Mouse (Mus musculus) forebrain, embryonic 10.5 days (tissue): ENCODE results near the gene Yy2. TPM values are rescaled to one million over a fixed set of nuclear protein-coding genes. Genes with fewer than 3 reads are reported as not detected.

Experiments used
- DNase-seq: peaks from one replicate; pipeline ENCODE4 v3.0.0-alpha.2; 2017; ENCODE audit warnings: low spot score; ENCODE audit errors: extremely low spot score
- H3K27ac ChIP-seq: fragments of 300-500 bp; sonication (generic); 2 replicates; pipeline ENCODE4 v1.5.1; 2016; ENCODE audit warnings: mild to moderate bottlenecking
- H3K27me3 ChIP-seq: fragments of 300-500 bp; sonication (generic); 2 replicates; pipeline ENCODE4 v1.6.1; 2016; ENCODE audit warnings: mild to moderate bottlenecking; ENCODE audit not compliant: poor library complexity, severe bottlenecking
- H3K36me3 ChIP-seq: fragments of 300-500 bp; sonication (generic); replicated peaks from 2 replicates; pipeline ENCODE4 v1.6.1; 2016; ENCODE audit warnings: mild to moderate bottlenecking, moderate library complexity
- H3K4me1 ChIP-seq: fragments of 300-500 bp; sonication (generic); 2 replicates; pipeline ENCODE4 v1.6.1; 2016
- H3K4me3 ChIP-seq: fragments of 300-500 bp; sonication (generic); 2 replicates; pipeline ENCODE4 v1.5.1; 2016; ENCODE audit warnings: mild to moderate bottlenecking, moderate library complexity
- H3K9me3 ChIP-seq: fragments of 300-500 bp; sonication (generic); 2 replicates; pipeline ENCODE4 v1.6.1; 2016; ENCODE audit warnings: mild to moderate bottlenecking, moderate library complexity
- WGBS: fragments of 180-500 bp; shearing (Covaris S2); methylation state at CpG from one replicate; pipeline ENCODE4 v1.1.7; 2016; 5-methylcytosine and 5-hydroxymethylcytosine counted together
- polyA plus RNA-seq: library from polyadenylated mRNA; unstranded; fragments of >200 nt; fragmentation: Nextera tagmentation; extraction: Ambion mirVana; gene quantifications from 2 replicates; pipeline ENCODE4 v1.2.1, GENCODE M21; 2016

Yy2 gene
- polyA plus RNA-seq, result 6.2 and 6.6 TPM in 2 replicates

DNA sequence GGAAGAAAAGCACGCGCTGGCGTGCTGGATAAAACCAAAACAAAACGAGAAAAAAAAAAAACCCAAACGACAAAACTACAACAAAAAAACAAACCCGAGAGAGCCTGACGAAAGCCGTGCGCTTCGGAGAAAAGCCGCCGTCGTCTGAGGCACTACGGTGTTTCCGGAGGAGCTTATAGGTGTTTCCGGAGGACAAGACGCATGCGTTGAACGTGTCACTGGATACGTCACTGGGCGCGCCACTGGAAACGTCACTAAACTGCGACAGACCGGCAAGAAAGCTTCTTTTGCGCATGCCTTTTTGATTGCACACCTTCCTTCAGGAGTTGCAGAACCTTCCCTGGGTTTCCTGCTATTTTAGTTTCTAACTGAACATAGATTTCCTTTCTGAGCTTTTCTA is at the start of gene Yy2:
TSS of gene Yy2 (minus strand) at position 146 of the 400 bp plus-strand sequence.
- DNase-seq, result no peak
- H3K4me1 ChIP-seq, result no peaks in the 10 kb centered on the region
- H3K27me3 ChIP-seq, result no peaks in the 10 kb centered on the region
- WGBS, result 90% methylated on average over 26 of the region's 26 CpGs
- H3K4me3 ChIP-seq, result no peak within 1 kb of the TSS
- no peaks in the 10 kb centered on the region for H3K9me3 ChIP-seq
- no peak within 1 kb of the TSS for H3K27ac ChIP-seq
- peaks cover 36% of the 10 kb centered on the region for H3K36me3 ChIP-seq

DNA sequence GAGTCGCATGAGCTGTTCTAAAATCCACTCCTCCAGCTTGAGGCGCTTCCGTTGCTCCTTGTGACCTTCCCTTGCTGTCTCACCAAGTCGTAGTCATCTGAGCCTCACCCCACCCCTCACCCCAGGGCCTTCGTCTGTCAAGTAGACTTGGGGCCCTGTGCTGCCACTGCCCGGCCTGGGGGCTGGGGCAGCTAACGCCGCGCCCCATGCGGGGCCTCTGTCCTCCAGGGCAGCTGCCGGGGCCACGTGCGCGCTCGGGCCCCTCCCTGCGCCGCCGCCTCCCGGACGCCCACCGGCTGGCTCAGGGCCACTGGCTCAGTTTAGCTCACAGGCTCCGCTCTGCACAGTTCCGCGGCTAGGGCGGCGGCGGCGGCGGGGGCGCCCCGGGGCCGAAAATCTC is 44.1 kb upstream of the Yy2 start:
- WGBS, result 23% methylated on average over 32 of the region's 32 CpGs
- Histone ChIP-seq H3K4me1 (peaks cover 5% of the 10 kb centered on the region; the same call in 1 of the 2 replicates), H3K27ac (peak overlapping the region; percentile 56), H3K9me3 (no peaks in the 10 kb centered on the region), H3K36me3 (no peaks in the 10 kb centered on the region), H3K4me3 (peak overlapping the region; percentile 36), H3K27me3 (no peaks in the 10 kb centered on the region)
- DNase-seq, result no peak

DNA sequence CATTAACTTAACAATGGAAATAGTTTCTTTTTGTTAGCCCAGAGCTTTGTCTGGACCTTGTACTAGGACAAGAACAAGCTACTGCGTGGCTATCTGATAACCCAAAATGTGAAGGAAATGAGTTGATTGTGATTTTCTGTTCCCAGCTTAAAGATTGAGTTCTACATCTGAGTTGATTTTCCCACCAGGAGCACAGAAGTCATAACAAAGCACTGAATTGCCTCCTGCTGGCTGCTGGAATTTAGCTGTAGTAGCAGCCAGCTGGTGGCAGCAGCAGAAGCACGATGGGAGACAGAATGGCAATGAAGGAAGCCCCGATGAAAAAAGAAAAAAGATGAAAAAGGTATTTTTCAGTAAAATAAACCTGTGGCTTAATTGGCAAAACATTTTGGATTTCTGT is 32.7 kb upstream of the Yy2 start:
- DNase-seq, result no peak
- Histone ChIP-seq H3K9me3 (no peaks in the 10 kb centered on the region), H3K4me1 (peaks cover 12% of the 10 kb centered on the region), H3K27me3 (peaks cover 9% of the 10 kb centered on the region; the same call in 1 of the 2 replicates), H3K36me3 (no peaks in the 10 kb centered on the region), H3K27ac (no peak overlapping the region), H3K4me3 (no peak overlapping the region)
- 22% methylated on average over 3 of the region's 3 CpGs for WGBS

DNA sequence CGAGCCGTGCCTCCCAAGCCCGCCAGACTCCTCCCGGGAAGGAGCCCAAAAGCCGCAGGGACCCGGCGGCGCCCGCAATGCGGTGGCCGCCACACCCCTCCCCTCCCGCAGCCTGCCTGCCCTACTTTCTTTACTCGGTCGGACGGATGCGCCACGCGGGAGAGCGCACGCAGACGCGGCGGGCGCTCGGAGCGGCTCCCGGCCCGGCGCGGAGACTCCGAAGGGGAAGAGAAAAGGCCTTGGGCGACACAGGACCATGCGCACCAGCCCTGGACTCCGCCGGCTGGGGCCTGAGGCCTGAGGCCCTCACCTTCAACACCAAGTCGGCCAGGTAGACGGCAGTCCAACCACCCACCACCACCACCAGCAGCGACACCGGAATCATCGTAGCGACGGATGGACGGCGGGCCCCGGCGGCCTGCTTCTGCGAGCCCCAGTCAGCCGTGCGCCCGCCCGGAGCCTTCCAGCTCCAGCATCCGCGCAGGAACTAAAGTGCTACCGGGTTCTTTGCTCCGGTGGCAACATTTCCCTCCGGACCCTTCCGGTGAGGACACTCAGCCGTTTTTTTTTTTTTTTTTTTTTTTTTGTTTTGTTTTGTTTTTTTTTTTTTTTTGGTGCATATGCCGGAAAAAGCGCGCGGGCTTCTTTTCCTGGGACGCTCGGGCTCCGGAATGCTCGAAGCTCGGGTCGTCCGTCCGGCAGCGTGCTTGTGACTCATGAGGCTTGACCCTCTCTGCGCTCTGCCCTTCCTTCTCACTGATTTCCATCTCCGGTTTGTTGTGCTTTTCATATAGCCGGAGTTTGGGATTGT is 29.6 kb upstream of the Yy2 start, which contains the start of gene Mbtps2:
TSS of gene Mbtps2 (minus strand) at position 530 of the 811 bp plus-strand sequence.
- peak within 1 kb of the TSS; percentile 67 for H3K4me3 ChIP-seq
- H3K27ac ChIP-seq, result peak within 1 kb of the TSS; percentile 94
- 11% methylated on average over 74 of the region's 74 CpGs for WGBS
- peak; percentile 61 for DNase-seq
- no peaks in the 10 kb centered on the region for H3K9me3 ChIP-seq
- H3K36me3 ChIP-seq, result no peaks in the 10 kb centered on the region
- peaks cover 25% of the 10 kb centered on the region for H3K4me1 ChIP-seq
- peaks cover 9% of the 10 kb centered on the region; the same call in 1 of the 2 replicates for H3K27me3 ChIP-seq

DNA sequence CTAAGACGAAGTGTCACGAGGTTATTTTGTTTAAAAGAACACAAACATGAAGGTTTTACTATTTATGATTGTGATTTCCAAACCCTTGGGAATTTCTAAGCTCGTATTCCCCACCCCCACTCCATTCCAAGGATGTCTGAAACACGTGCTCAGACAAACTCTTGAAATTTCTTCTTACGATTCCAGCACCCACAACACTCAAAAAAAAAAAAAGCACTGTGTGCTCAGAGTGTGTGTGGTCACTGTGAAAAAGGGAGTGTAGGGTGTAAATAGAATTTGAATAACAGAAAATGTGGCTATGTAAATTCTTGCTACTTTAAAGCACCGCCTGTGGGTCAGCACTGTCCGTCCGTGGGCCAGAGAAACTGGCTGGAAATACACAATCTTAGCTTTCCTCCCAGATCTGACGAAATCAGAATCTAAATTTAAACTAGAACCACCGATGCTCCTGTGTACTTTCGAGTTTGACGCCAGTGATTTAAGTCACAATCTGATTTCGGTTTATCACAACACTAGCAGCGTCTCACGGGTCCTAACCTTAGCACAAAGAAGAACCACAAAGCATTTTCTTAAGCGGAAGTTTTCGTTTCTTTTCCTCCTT is 28.9 kb upstream of the Yy2 start:
- WGBS, result 23% methylated on average over 17 of the region's 17 CpGs

DNA sequence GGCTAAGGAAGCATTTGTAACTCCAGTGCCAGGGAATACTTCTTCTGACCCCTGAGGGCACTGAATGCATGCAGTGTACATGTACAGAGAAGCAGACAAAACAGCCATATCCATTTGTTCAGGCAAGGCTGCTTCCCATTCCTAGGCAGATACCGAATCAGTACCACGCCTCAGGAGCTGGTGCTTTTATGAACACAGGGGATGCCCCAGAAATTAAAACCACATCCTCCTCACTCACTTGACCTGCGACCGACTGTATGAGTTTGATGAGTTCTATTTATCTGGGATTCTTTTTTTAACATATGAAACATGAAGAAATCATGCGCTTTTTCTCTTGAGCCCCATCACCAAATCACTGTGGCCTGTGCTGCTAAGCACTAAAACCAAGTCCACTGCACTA is 28.0 kb upstream of the Yy2 start:
- Histone ChIP-seq H3K27ac (peak overlapping the region; percentile 94; the same call in 1 of the 2 replicates), H3K4me1 (peaks cover 25% of the 10 kb centered on the region), H3K36me3 (no peaks in the 10 kb centered on the region), H3K27me3 (peaks cover 5% of the 10 kb centered on the region; the same call in 1 of the 2 replicates), H3K9me3 (no peaks in the 10 kb centered on the region), H3K4me3 (peak overlapping the region; percentile 67)
- WGBS, result 91% methylated on average over 5 of the region's 5 CpGs
- no peak for DNase-seq

More for the DNA sequence above, 28.9 kb upstream of the Yy2 start:
- H3K27ac ChIP-seq, result peak overlapping the region; percentile 94
- no peaks in the 10 kb centered on the region for H3K36me3 ChIP-seq
- peaks cover 25% of the 10 kb centered on the region for H3K4me1 ChIP-seq
- H3K27me3 ChIP-seq, result peaks cover 5% of the 10 kb centered on the region; the same call in 1 of the 2 replicates
- H3K9me3 ChIP-seq, result no peaks in the 10 kb centered on the region
- peak overlapping the region; percentile 67 for H3K4me3 ChIP-seq
- no peak for DNase-seq

DNA sequence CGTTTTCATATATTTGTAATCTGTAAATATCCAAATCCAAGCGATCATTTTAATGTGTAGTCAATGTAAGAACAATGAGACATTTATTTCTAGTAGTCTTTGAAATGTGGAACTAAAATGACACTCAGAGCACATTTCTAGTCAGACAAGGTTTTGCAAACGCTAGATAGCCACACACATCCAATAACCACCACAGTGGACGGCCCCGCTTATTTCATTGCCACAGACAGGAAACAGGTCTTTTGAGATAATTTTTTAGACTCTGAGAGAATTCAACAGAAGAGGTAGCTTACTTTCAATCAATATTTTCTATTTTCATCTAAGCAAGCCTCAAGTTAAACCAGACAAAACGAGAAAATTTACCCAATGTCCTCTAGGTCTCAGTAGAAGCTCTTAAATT is 27.1 kb upstream of the Yy2 start:
- Histone ChIP-seq H3K9me3 (no peaks in the 10 kb centered on the region), H3K4me3 (no peak overlapping the region), H3K36me3 (peaks cover 5% of the 10 kb centered on the region), H3K27ac (no peak overlapping the region), H3K27me3 (peaks cover 5% of the 10 kb centered on the region; the same call in 1 of the 2 replicates), H3K4me1 (peaks cover 25% of the 10 kb centered on the region)
- no peak for DNase-seq
- 90% methylated on average over 6 of the region's 6 CpGs for WGBS

DNA sequence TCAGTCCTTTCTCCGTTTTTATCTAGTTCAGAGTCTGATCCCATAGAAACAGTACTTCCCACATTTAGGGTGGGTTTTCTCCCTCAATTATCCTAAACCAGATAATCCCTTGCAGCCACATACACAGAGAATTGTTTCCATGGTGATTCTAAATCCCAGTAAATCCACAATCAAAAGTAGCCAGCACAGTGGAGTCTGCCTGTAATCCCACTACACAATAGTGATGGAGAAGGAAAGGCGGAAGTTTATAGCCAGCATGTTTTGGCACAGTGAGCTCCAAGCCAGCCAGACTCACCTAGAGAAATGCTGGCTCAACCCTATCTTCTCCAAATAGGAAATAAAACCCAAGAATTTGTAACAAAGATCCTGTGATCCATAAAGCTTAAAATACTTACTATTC is 25.8 kb upstream of the Yy2 start:
- Histone ChIP-seq H3K4me3 (no peak overlapping the region), H3K36me3 (peaks cover 18% of the 10 kb centered on the region), H3K27me3 (peaks cover 5% of the 10 kb centered on the region; the same call in 1 of the 2 replicates), H3K27ac (no peak overlapping the region), H3K9me3 (no peaks in the 10 kb centered on the region), H3K4me1 (peaks cover 23% of the 10 kb centered on the region)
- 29% methylated on average over 2 of the region's 2 CpGs for WGBS
- no peak for DNase-seq

DNA sequence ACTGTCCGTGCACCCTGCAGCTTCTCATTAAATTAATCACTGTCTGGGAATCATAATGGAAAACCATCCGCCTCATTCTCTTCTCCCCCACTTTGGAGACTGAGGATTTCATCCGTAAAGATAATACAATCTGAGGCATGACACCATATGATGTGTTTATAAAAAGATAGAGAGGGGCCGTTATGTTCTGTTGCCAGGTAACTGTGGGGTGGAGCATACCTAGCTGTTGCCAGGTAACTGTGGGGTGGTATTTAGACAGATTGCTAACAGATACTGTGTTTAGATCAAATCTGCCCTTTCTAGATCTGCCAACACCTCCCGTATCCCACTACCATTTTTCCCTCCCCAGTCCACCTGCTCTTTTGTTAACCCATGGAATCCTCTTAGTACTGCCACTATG is 18.2 kb upstream of the Yy2 start:
- WGBS, result 79% methylated on average over 5 of the region's 5 CpGs
- peaks cover 67% of the 10 kb centered on the region for H3K36me3 ChIP-seq
- H3K9me3 ChIP-seq, result no peaks in the 10 kb centered on the region
- no peak for DNase-seq
- no peak overlapping the region for H3K27ac ChIP-seq
- peaks cover 7% of the 10 kb centered on the region for H3K4me1 ChIP-seq
- no peaks in the 10 kb centered on the region for H3K27me3 ChIP-seq
- no peak overlapping the region for H3K4me3 ChIP-seq

DNA sequence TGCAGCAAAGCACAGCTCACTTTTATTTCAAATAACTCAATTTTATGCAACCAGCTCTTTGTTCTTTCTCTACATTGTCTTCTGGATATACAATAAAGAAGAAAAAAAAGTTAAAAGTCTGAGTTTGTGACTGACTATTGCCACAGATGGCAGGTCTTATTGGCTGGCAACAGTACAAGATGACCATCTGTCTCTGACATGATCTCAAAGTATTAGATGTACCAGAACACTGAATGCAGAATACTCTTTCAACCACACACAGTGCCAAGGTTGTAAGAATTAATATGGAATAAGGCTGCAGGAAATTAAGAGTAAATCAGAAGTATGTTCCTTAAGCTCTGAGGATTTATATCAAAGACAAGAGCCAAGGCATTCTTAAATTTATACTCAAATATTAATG is 17.6 kb upstream of the Yy2 start:
- Histone ChIP-seq H3K9me3 (no peaks in the 10 kb centered on the region), H3K4me3 (no peak overlapping the region), H3K36me3 (peaks cover 70% of the 10 kb centered on the region), H3K27ac (no peak overlapping the region), H3K4me1 (peaks cover 7% of the 10 kb centered on the region), H3K27me3 (no peaks in the 10 kb centered on the region)
- no peak for DNase-seq

DNA sequence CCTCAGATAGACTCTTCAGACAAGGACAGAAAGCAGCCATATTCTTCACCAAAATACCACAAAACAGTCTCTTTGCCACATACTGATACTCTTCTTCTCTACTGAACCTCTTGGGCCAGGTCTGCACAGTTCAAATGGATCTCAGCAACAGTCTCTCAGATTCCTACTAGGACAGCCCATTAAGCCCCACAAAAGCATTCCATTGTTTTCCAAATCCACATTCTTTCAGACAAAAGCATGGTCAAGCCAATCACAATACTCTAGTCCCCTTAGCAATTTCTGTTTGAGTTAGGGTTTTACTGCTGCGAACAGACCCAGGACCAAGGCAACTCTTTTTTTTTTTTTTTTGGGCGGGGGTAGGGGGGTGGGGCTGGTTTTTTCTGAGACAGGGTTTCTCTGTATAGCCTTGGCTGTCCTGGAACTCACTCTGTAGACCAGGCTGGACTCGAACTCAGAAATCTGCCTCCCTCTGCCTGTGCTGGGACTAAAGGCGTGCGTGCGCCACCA is 10.4 kb upstream of the Yy2 start:
- no peak for DNase-seq

DNA sequence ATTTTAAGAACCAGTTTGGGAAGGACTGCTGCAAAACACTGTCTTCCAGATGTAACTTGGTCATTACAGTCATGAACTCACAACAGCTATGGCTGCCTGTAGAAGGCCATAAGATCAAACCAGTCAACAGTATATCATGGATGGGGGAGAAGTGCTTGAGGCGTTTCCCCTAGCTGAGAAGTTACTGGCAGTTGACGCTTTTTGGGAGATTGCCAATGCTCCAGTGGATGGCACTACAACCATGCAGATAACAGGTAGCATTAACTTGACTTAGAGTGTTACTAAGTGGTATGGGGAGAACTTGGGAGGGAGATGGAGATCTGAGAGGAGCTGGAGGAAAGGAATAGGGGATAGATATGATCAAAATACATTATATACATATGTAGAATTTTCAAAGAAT is 5.9 kb upstream of the Yy2 start:
- no peaks in the 10 kb centered on the region for H3K4me1 ChIP-seq
- DNase-seq, result no peak
- no peak overlapping the region for H3K4me3 ChIP-seq
- no peaks in the 10 kb centered on the region for H3K27me3 ChIP-seq
- H3K36me3 ChIP-seq, result peaks cover 53% of the 10 kb centered on the region
- 91% methylated on average over 2 of the region's 2 CpGs for WGBS
- H3K27ac ChIP-seq, result no peak overlapping the region
- H3K9me3 ChIP-seq, result no peaks in the 10 kb centered on the region

More for the DNA sequence above, 10.4 kb upstream of the Yy2 start:
- 77% methylated on average over 6 of the region's 6 CpGs for WGBS
- H3K9me3 ChIP-seq, result no peaks in the 10 kb centered on the region
- H3K4me1 ChIP-seq, result no peaks in the 10 kb centered on the region
- no peak overlapping the region for H3K4me3 ChIP-seq
- H3K27me3 ChIP-seq, result no peaks in the 10 kb centered on the region
- peaks cover 47% of the 10 kb centered on the region for H3K36me3 ChIP-seq
- no peak overlapping the region for H3K27ac ChIP-seq

DNA sequence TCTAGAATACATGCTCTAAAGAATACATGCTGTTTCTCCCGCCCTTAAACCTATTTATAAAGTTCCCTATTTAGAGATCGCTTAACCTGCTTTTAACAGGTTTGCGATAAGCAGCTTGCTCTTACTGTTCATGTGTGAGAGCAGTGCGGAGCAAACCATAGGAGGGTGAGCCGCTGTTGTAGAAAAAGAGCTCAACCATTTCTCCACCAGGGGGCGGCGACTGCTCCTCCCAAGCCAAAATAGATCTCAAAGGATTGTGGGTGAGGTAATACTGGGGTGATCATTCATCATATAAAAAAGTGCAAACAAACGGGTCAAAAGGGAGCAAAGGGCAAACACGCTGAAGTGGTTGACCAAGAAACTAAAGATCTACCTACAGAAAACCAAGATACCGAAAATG is 5.0 kb downstream of the Yy2 start:
- Histone ChIP-seq H3K36me3 (peaks cover 16% of the 10 kb centered on the region), H3K27ac (no peak overlapping the region), H3K9me3 (no peaks in the 10 kb centered on the region), H3K4me3 (no peak overlapping the region), H3K27me3 (no peaks in the 10 kb centered on the region), H3K4me1 (no peaks in the 10 kb centered on the region)
- no peak for DNase-seq
- WGBS, result 87% methylated on average over 10 of the region's 10 CpGs
